14 mouse cellular contexts compared by ENCODE assay signal in the genomic region with DNA sequence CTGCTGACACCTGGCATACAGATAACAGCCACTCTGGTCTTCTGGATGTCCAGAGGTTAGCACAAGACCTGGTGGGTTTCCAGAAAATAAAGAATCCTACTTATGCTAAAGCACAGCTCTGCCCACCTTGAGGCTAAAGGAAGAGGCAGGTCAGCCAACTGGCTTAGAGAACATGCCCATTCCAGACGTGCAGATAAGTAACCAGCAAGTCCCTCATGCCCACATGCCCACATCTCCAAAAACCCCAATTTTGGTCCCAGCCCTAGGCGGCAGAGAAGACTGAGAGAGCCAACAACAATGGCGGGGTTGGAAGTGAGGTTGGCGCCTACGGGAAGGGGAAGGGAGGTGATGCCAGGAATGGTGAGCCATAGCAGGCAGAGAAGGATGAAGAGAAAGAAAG. TPM values are rescaled to one million over a fixed set of nuclear protein-coding genes. Genes with fewer than 3 reads are reported as not detected.
DNase-seq lines count a peak whose midpoint lies in the region; ATAC-seq and TF ChIP-seq lines count a peak whose summit lies in the region.
"Had no signal": no experiment of that assay in that cellular context is flagged by ENCODE, and none has a peak within 500 bp of the region (broad histone marks: within the 10 kb centered on the region; RNA-seq: fewer than 3 reads in every experiment).

No protein-coding gene starts in this region.

- 74% methylated on average over 5 of the region's 5 CpGs for WGBS in heart, postnatal 0 days
- 52% methylated on average over 5 of the region's 5 CpGs for WGBS in heart, embryonic 11.5 days (ENCODE audit: insufficient replicate concordance)
- WGBS in lung, embryonic 16.5 days: 47% methylated on average over 5 of the region's 5 CpGs
- WGBS in neural tube, embryonic 15.5 days: 50% methylated on average over 5 of the region's 5 CpGs

- peaks cover 35% of the 10 kb centered on the region for H3K27me3 ChIP-seq in heart, postnatal 0 days (ENCODE audit: control insufficient read depth, insufficient read depth, low read length)
- peaks cover 87% of the 10 kb centered on the region for H3K27me3 ChIP-seq in heart, embryonic 11.5 days (ENCODE audit: control insufficient read depth, insufficient read depth, low read length)
- H3K27me3 ChIP-seq in lung, embryonic 16.5 days (ENCODE audit: control insufficient read depth, insufficient read depth, low read depth, low read length): peaks cover 20% of the 10 kb centered on the region
- H3K27me3 ChIP-seq in neural tube, embryonic 15.5 days (replicated peaks): peaks cover 90% of the 10 kb centered on the region
- H3K27me3 ChIP-seq: Patski had no signal

- TF ChIP-seq POLR2A in embryonic fibroblast, embryonic 13.5 days (IDR thresholded peaks at IDR 0.05; ENCODE audit: low read depth, low read length): no peak

- DNase-seq in heart, postnatal 0 days (ENCODE audit: low spot score): no peak
- DNase-seq in lung, adult 18-20 months: no peak
- DNase-seq in cerebellum, postnatal 14 days: no peak
- no peak for DNase-seq in kidney, postnatal 10 days
- DNase-seq: adrenal gland, adult 8-10 months had no signal

- no peak overlapping the region for H3K9ac ChIP-seq in heart, postnatal 0 days (replicated peaks; ENCODE audit: low read depth, low read length)
- H3K9ac ChIP-seq in heart, embryonic 11.5 days (ENCODE audit: low read depth, low read length): no peak overlapping the region
- peak overlapping the region; percentile 21; the same call in 1 of the 2 replicates for H3K9ac ChIP-seq in lung, embryonic 16.5 days (ENCODE audit: low read length)
- no peak overlapping the region for H3K9ac ChIP-seq in neural tube, embryonic 15.5 days (replicated peaks)
- H3K9ac ChIP-seq: heart, embryonic 12.5 days; intestine, embryonic 15.5 days; liver, embryonic 15.5 days had no signal

- TF ChIP-seq CTCF in heart, postnatal 0 days (IDR thresholded peaks at IDR 0.05; ENCODE audit: low read depth): no peak
- no peak for TF ChIP-seq CTCF in embryonic fibroblast, embryonic 13.5 days (IDR thresholded peaks at IDR 0.05; ENCODE audit: borderline replicate concordance, insufficient read depth, low read length)

- no peak for ATAC-seq in heart, postnatal 0 days (ENCODE audit: insufficient read depth, low read depth)
- no peak for ATAC-seq in heart, embryonic 11.5 days (replicated peaks; ENCODE audit: insufficient number of reproducible peaks, low FRiP score, low TSS enrichment)
- no peak for ATAC-seq in lung, embryonic 16.5 days (ENCODE audit: low read depth)
- ATAC-seq in neural tube, embryonic 15.5 days (ENCODE audit: low FRiP score): no peak
- ATAC-seq: intestine, embryonic 15.5 days; Patski had no signal

- TF ChIP-seq EP300 in heart, postnatal 0 days (IDR thresholded peaks at IDR 0.05; ENCODE audit: low read depth): no peak

- H3K9me3 ChIP-seq in heart, postnatal 0 days (replicated peaks; ENCODE audit: control insufficient read depth, low read length): no peaks in the 10 kb centered on the region
- H3K9me3 ChIP-seq in heart, embryonic 11.5 days (replicated peaks; ENCODE audit: control insufficient read depth, low read length): no peaks in the 10 kb centered on the region
- H3K9me3 ChIP-seq in lung, embryonic 16.5 days (ENCODE audit: control insufficient read depth, low read length): no peaks in the 10 kb centered on the region
- H3K9me3 ChIP-seq in neural tube, embryonic 15.5 days (replicated peaks): no peaks in the 10 kb centered on the region
- H3K9me3 ChIP-seq: heart, embryonic 12.5 days; intestine, embryonic 15.5 days; liver, embryonic 15.5 days had no signal

- H3K4me3 ChIP-seq in heart, postnatal 0 days (ENCODE audit: low read depth, low read length): no peak overlapping the region
- H3K4me3 ChIP-seq in heart, embryonic 11.5 days (ENCODE audit: low read depth, low read length): no peak overlapping the region
- no peak overlapping the region for H3K4me3 ChIP-seq in lung, embryonic 16.5 days (ENCODE audit: low read length)
- H3K4me3 ChIP-seq in embryonic fibroblast, embryonic 13.5 days (ENCODE audit: insufficient read depth, low read length): no peak overlapping the region
- H3K4me3 ChIP-seq in neural tube, embryonic 15.5 days (replicated peaks): no peak overlapping the region
- H3K4me3 ChIP-seq: heart, embryonic 12.5 days; intestine, embryonic 15.5 days; liver, embryonic 15.5 days had no signal

- peaks cover 57% of the 10 kb centered on the region for H3K4me1 ChIP-seq in heart, postnatal 0 days (ENCODE audit: control insufficient read depth, insufficient read depth)
- H3K4me1 ChIP-seq in heart, embryonic 11.5 days (ENCODE audit: control insufficient read depth, insufficient read depth, low read length): peaks cover 14% of the 10 kb centered on the region
- H3K4me1 ChIP-seq in lung, embryonic 16.5 days (replicated peaks; ENCODE audit: control insufficient read depth, insufficient read depth, low read length): peaks cover 84% of the 10 kb centered on the region
- H3K4me1 ChIP-seq in embryonic fibroblast, embryonic 13.5 days (ENCODE audit: control insufficient read depth, insufficient read depth, low read length): peaks cover 49% of the 10 kb centered on the region
- peaks cover 86% of the 10 kb centered on the region for H3K4me1 ChIP-seq in neural tube, embryonic 15.5 days

- H3K4me2 ChIP-seq in heart, postnatal 0 days (ENCODE audit: low read depth, low read length): 0 out of 2 replicates have a peak overlapping the region, but pooled peaks have one; percentile 3
- H3K4me2 ChIP-seq in heart, embryonic 11.5 days: no peak overlapping the region
- H3K4me2 ChIP-seq in lung, embryonic 16.5 days (ENCODE audit: low read depth, low read length): peak overlapping the region; percentile 6
- H3K4me2 ChIP-seq in neural tube, embryonic 15.5 days: peak overlapping the region; percentile 24
- H3K4me2 ChIP-seq: heart, embryonic 12.5 days; intestine, embryonic 15.5 days; liver, embryonic 15.5 days; midbrain, embryonic 11.5 days had no signal

- H3K36me3 ChIP-seq in heart, postnatal 0 days (replicated peaks; ENCODE audit: control insufficient read depth, insufficient read depth, low read length): no peaks in the 10 kb centered on the region
- no peaks in the 10 kb centered on the region for H3K36me3 ChIP-seq in heart, embryonic 11.5 days (ENCODE audit: control insufficient read depth, insufficient read depth, low read length)
- H3K36me3 ChIP-seq in lung, embryonic 16.5 days (ENCODE audit: control insufficient read depth, insufficient read depth, low read length): no peaks in the 10 kb centered on the region
- no peaks in the 10 kb centered on the region for H3K36me3 ChIP-seq in neural tube, embryonic 15.5 days
- H3K36me3 ChIP-seq: heart, embryonic 12.5 days; intestine, embryonic 15.5 days; liver, embryonic 15.5 days had no signal

- H3K27ac ChIP-seq in heart, postnatal 0 days (ENCODE audit: low read depth): peak overlapping the region; percentile 2
- no peak overlapping the region for H3K27ac ChIP-seq in heart, embryonic 11.5 days (ENCODE audit: low read depth, low read length)
- H3K27ac ChIP-seq in lung, embryonic 16.5 days (ENCODE audit: low read length): peak overlapping the region; percentile 76
- H3K27ac ChIP-seq in embryonic fibroblast, embryonic 13.5 days (ENCODE audit: insufficient read depth, low read length): peak overlapping the region; percentile 32; the same call in 1 of the 2 replicates
- H3K27ac ChIP-seq in neural tube, embryonic 15.5 days (replicated peaks): peak overlapping the region; percentile 54
- H3K27ac ChIP-seq: intestine, embryonic 15.5 days; liver, embryonic 15.5 days had no signal

RNA-seq across cellular contexts. Expression of gene Nfix, which starts 10.8 kb away (rescaled TPM):
- 41.9 and 48.5 TPM in 2 replicates for total RNA-seq in heart, postnatal 0 days (2014; rRNA removed; ENCODE audit: low replicate concordance)
- polyA plus RNA-seq in heart, postnatal 0 days (2015; fragmentation: Nextera tagmentation; extraction: Ambion mirVana): 18.2 TPM in 2 replicates
- 6.1 and 7.6 TPM in 2 replicates for polyA plus RNA-seq in heart, embryonic 11.5 days (2014; fragmentation: Nextera tagmentation; extraction: Ambion mirVana)
- polyA plus RNA-seq in lung, embryonic 16.5 days (2015; fragmentation: Nextera tagmentation; extraction: Ambion mirVana): 43.9 and 44.6 TPM in 2 replicates
- 173 and 236 TPM in 2 replicates for polyA plus RNA-seq in embryonic fibroblast, embryonic 13.5 days (2011; ENCODE audit: insufficient read length, low read depth, missing spikeins)
- polyA plus RNA-seq in neural tube, embryonic 15.5 days (2015; fragmentation: Nextera tagmentation; extraction: Ambion mirVana): 60.3 and 70.5 TPM in 2 replicates

RNA-seq across cellular contexts. Expression of gene Dand5, which starts 33.3 kb away (rescaled TPM):
- 2.1 and 15.4 TPM in 2 replicates for total RNA-seq in heart, postnatal 0 days (2014; rRNA removed; ENCODE audit: low replicate concordance)
- 6.2 and 8.0 TPM in 2 replicates for polyA plus RNA-seq in heart, postnatal 0 days (2015; fragmentation: Nextera tagmentation; extraction: Ambion mirVana)
- polyA plus RNA-seq in heart, embryonic 11.5 days (2014; fragmentation: Nextera tagmentation; extraction: Ambion mirVana): 5.0 and 6.0 TPM in 2 replicates
- 6.3 and 6.5 TPM in 2 replicates for polyA plus RNA-seq in lung, embryonic 16.5 days (2015; fragmentation: Nextera tagmentation; extraction: Ambion mirVana)
- polyA plus RNA-seq in embryonic fibroblast, embryonic 13.5 days (2011; ENCODE audit: insufficient read length, low read depth, missing spikeins): 2.0 and 2.3 TPM in 2 replicates
- 15.7 and 17.2 TPM in 2 replicates for polyA plus RNA-seq in neural tube, embryonic 15.5 days (2015; fragmentation: Nextera tagmentation; extraction: Ambion mirVana)

RNA-seq across cellular contexts. Expression of gene Gadd45gip1, which starts 42.0 kb away (rescaled TPM):
- 47.1 and 49.8 TPM in 2 replicates for total RNA-seq in heart, postnatal 0 days (2014; rRNA removed; ENCODE audit: low replicate concordance)
- 48.1 and 50.0 TPM in 2 replicates for polyA plus RNA-seq in heart, postnatal 0 days (2015; fragmentation: Nextera tagmentation; extraction: Ambion mirVana)
- polyA plus RNA-seq in heart, embryonic 11.5 days (2014; fragmentation: Nextera tagmentation; extraction: Ambion mirVana): 51.5 and 52.2 TPM in 2 replicates
- 38.6 and 43.0 TPM in 2 replicates for polyA plus RNA-seq in lung, embryonic 16.5 days (2015; fragmentation: Nextera tagmentation; extraction: Ambion mirVana)
- polyA plus RNA-seq in embryonic fibroblast, embryonic 13.5 days (2011; ENCODE audit: insufficient read length, low read depth, missing spikeins): 11.7 and 12.6 TPM in 2 replicates
- 44.3 and 45.1 TPM in 2 replicates for polyA plus RNA-seq in neural tube, embryonic 15.5 days (2015; fragmentation: Nextera tagmentation; extraction: Ambion mirVana)

RNA-seq across cellular contexts. Expression of gene Rad23a, which starts 51.1 kb away (rescaled TPM):
- total RNA-seq in heart, postnatal 0 days (2014; rRNA removed; ENCODE audit: low replicate concordance): 89.2 and 126 TPM in 2 replicates
- polyA plus RNA-seq in heart, postnatal 0 days (2015; fragmentation: Nextera tagmentation; extraction: Ambion mirVana): 111 and 125 TPM in 2 replicates
- 125 and 127 TPM in 2 replicates for polyA plus RNA-seq in heart, embryonic 11.5 days (2014; fragmentation: Nextera tagmentation; extraction: Ambion mirVana)
- 110 and 120 TPM in 2 replicates for polyA plus RNA-seq in lung, embryonic 16.5 days (2015; fragmentation: Nextera tagmentation; extraction: Ambion mirVana)
- polyA plus RNA-seq in embryonic fibroblast, embryonic 13.5 days (2011; ENCODE audit: insufficient read length, low read depth, missing spikeins): 57.6 and 61.7 TPM in 2 replicates
- polyA plus RNA-seq in neural tube, embryonic 15.5 days (2015; fragmentation: Nextera tagmentation; extraction: Ambion mirVana): 71.3 and 98.0 TPM in 2 replicates

RNA-seq across cellular contexts. Expression of gene Calr, which starts 57.4 kb away (rescaled TPM):
- 211 and 235 TPM in 2 replicates for total RNA-seq in heart, postnatal 0 days (2014; rRNA removed; ENCODE audit: low replicate concordance)
- 201 and 266 TPM in 2 replicates for polyA plus RNA-seq in heart, postnatal 0 days (2015; fragmentation: Nextera tagmentation; extraction: Ambion mirVana)
- polyA plus RNA-seq in heart, embryonic 11.5 days (2014; fragmentation: Nextera tagmentation; extraction: Ambion mirVana): 830 and 894 TPM in 2 replicates
- polyA plus RNA-seq in lung, embryonic 16.5 days (2015; fragmentation: Nextera tagmentation; extraction: Ambion mirVana): 980 and 996 TPM in 2 replicates
- 1,122 and 1,201 TPM in 2 replicates for polyA plus RNA-seq in embryonic fibroblast, embryonic 13.5 days (2011; ENCODE audit: insufficient read length, low read depth, missing spikeins)
- 730 and 802 TPM in 2 replicates for polyA plus RNA-seq in neural tube, embryonic 15.5 days (2015; fragmentation: Nextera tagmentation; extraction: Ambion mirVana)
